Mouse (Mus musculus) heart, adult 2 months (tissue): Measurements from ENCODE around the gene Rab11fip4.

Experiments used
- CTCF ChIP-seq: fragments of 200-600 bp; IDR thresholded peaks from 2 replicates; pipeline ENCODE4 v1.8.1; 2022; ENCODE audit warnings: antibody characterized with exemption, mild to moderate bottlenecking, moderate library complexity
- EP300 ChIP-seq: fragments of 200-500 bp; IDR thresholded peaks from 2 replicates; pipeline ENCODE4 v1.6.1; 2011; ENCODE audit warnings: low read depth, low read length, control low read depth; ENCODE audit not compliant: insufficient read depth
- POLR2A ChIP-seq: fragments of 200-500 bp; IDR thresholded peaks from 2 replicates; pipeline ENCODE4 v1.6.1; 2011; ENCODE audit warnings: mild to moderate bottlenecking, low read depth, low read length, control low read depth; ENCODE audit not compliant: insufficient read depth

DNA sequence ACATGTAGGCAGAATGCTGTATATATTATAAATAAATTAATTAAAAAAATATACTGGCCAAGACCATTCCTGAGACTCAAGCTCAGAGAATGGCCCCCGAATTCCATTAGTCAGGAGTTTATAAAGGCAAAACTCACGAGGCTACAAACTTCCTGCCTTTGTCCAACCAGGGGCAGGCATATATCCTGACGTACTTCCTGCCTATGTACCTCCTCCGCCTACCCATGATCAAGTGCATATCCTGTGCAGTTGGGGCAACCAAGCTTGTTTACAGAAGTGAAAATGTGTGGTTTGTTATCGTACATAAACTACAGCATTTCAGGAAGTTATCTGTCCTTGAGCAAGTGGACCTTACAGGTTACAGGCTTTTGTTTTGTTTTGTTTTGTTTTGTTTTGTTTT is 32.0 kb downstream of the Rab11fip4 start:
- no peak for TF ChIP-seq CTCF
- no peak for TF ChIP-seq EP300
- TF ChIP-seq POLR2A = no peak
